Comparison of ENCODE assay signal across 9 mouse cellular contexts in genomic region chr5:37109280-37109849, GRCm38 (mm10). TPM values are rescaled to one million over a fixed set of nuclear protein-coding genes. Genes with fewer than 3 reads are reported as not detected.
DNase-seq lines count a peak whose midpoint lies in the region; ATAC-seq and TF ChIP-seq lines count a peak whose summit lies in the region.
"Had no signal": no experiment of that assay in that cellular context is flagged by ENCODE, and none has a peak within 500 bp of the region (broad histone marks: within the 10 kb centered on the region; RNA-seq: fewer than 3 reads in every experiment).

No protein-coding gene starts in this region.

- no peak overlapping the region for H3K4me3 ChIP-seq in midbrain, embryonic 11.5 days (ENCODE audit: low read depth, low read length)
- H3K4me3 ChIP-seq in midbrain, embryonic 16.5 days (ENCODE audit: low read depth, low read length): no peak overlapping the region
- no peak overlapping the region for H3K4me3 ChIP-seq in forebrain, embryonic 16.5 days (replicated peaks; ENCODE audit: low read length)
- no peak overlapping the region for H3K4me3 ChIP-seq in lung, adult 2 months (replicated peaks; ENCODE audit: extremely low read depth, low read depth, low read length)
- H3K4me3 ChIP-seq: embryonic facial prominence, embryonic 15.5 days had no signal

- H3K9ac ChIP-seq in midbrain, embryonic 11.5 days (ENCODE audit: low read length): no peak overlapping the region
- H3K9ac ChIP-seq in midbrain, embryonic 16.5 days (ENCODE audit: low read depth, low read length): no peak overlapping the region
- H3K9ac ChIP-seq in forebrain, embryonic 16.5 days (replicated peaks; ENCODE audit: low read depth, low read length): no peak overlapping the region
- H3K9ac ChIP-seq: embryonic facial prominence, embryonic 15.5 days had no signal

- H3K27me3 ChIP-seq in midbrain, embryonic 11.5 days (ENCODE audit: control insufficient read depth, insufficient read depth, low read length): no peaks in the 10 kb centered on the region
- H3K27me3 ChIP-seq in midbrain, embryonic 16.5 days (ENCODE audit: control insufficient read depth, insufficient read depth, low read depth, low read length): no peaks in the 10 kb centered on the region
- no peaks in the 10 kb centered on the region for H3K27me3 ChIP-seq in forebrain, embryonic 16.5 days (replicated peaks; ENCODE audit: control insufficient read depth, insufficient read depth, low read length)
- H3K27me3 ChIP-seq: embryonic facial prominence, embryonic 15.5 days had no signal

- peak; percentile 55 for TF ChIP-seq CTCF in lung, adult 2 months (IDR thresholded peaks at IDR 0.05; ENCODE audit: insufficient read depth, low read length)

- H3K4me2 ChIP-seq in midbrain, embryonic 11.5 days: no peak overlapping the region
- H3K4me2 ChIP-seq in midbrain, embryonic 16.5 days (ENCODE audit: low read length): no peak overlapping the region
- no peak overlapping the region for H3K4me2 ChIP-seq in forebrain, embryonic 16.5 days (ENCODE audit: low read length)
- H3K4me2 ChIP-seq: embryonic facial prominence, embryonic 15.5 days had no signal

- H3K9me3 ChIP-seq in midbrain, embryonic 11.5 days (ENCODE audit: control insufficient read depth, low read length): no peaks in the 10 kb centered on the region
- H3K9me3 ChIP-seq in midbrain, embryonic 16.5 days (replicated peaks; ENCODE audit: control insufficient read depth, low read length, poor library complexity, severe bottlenecking): no peaks in the 10 kb centered on the region
- no peaks in the 10 kb centered on the region for H3K9me3 ChIP-seq in forebrain, embryonic 16.5 days (ENCODE audit: control insufficient read depth, low read length)
- H3K9me3 ChIP-seq: embryonic facial prominence, embryonic 15.5 days had no signal

- H3K4me1 ChIP-seq in midbrain, embryonic 11.5 days (ENCODE audit: control insufficient read depth, insufficient read depth, low read length): no peaks in the 10 kb centered on the region
- peaks cover 25% of the 10 kb centered on the region for H3K4me1 ChIP-seq in midbrain, embryonic 16.5 days (ENCODE audit: control insufficient read depth, insufficient read depth, low read length)
- 0 out of 2 replicates have a peak, but pooled peaks cover 9% of the 10 kb centered on the region for H3K4me1 ChIP-seq in forebrain, embryonic 16.5 days (replicated peaks; ENCODE audit: control insufficient read depth, insufficient read depth, low read length)
- no peaks in the 10 kb centered on the region for H3K4me1 ChIP-seq in lung, adult 2 months (ENCODE audit: control insufficient read depth, insufficient read depth, low read length)
- H3K4me1 ChIP-seq: embryonic facial prominence, embryonic 15.5 days had no signal

- 33% methylated on average over 6 of the region's 6 CpGs for WGBS in midbrain, embryonic 11.5 days
- WGBS in midbrain, embryonic 16.5 days: 27% methylated on average over 6 of the region's 6 CpGs
- 31% methylated on average over 6 of the region's 6 CpGs for WGBS in forebrain, embryonic 16.5 days
- 24% methylated on average over 6 of the region's 6 CpGs for WGBS in lung, adult 2 months

- ATAC-seq in midbrain, embryonic 11.5 days (ENCODE audit: low FRiP score): peak; percentile 51; the same call in 1 of the 2 replicates
- ATAC-seq in midbrain, embryonic 16.5 days: no peak
- peak; percentile 52 for ATAC-seq in forebrain, embryonic 16.5 days

- no peaks in the 10 kb centered on the region for H3K36me3 ChIP-seq in midbrain, embryonic 11.5 days (ENCODE audit: control insufficient read depth, insufficient read depth, low read length)
- H3K36me3 ChIP-seq in midbrain, embryonic 16.5 days (ENCODE audit: control insufficient read depth, insufficient read depth, low read length): 0 out of 2 replicates have a peak, but pooled peaks cover 4% of the 10 kb centered on the region
- H3K36me3 ChIP-seq in forebrain, embryonic 16.5 days (ENCODE audit: control insufficient read depth, insufficient read depth): no peaks in the 10 kb centered on the region
- H3K36me3 ChIP-seq: embryonic facial prominence, embryonic 15.5 days had no signal

- DNase-seq in midbrain, embryonic 11.5 days (ENCODE audit: low spot score, missing footprints): peak; percentile 93
- DNase-seq in c-Kit-positive CD71-positive TER-119-positive erythroid progenitor cells, embryonic 14.5 days (ENCODE audit: low spot score): peak; percentile 21
- peak; percentile 41 to 79 for DNase-seq in kidney, postnatal 36 days
- DNase-seq in lung, adult 2 months: peak; percentile 29
- peak; percentile 50 for DNase-seq in retina, postnatal 7 days (ENCODE audit: low read depth, low spot score)
- peak; percentile 91 for DNase-seq in thymus, postnatal 4 days

- H3K27ac ChIP-seq in midbrain, embryonic 11.5 days (ENCODE audit: low read depth, low read length): no peak overlapping the region
- no peak overlapping the region for H3K27ac ChIP-seq in midbrain, embryonic 16.5 days (ENCODE audit: low read length)
- H3K27ac ChIP-seq in forebrain, embryonic 16.5 days (ENCODE audit: low read length): no peak overlapping the region
- H3K27ac ChIP-seq: embryonic facial prominence, embryonic 15.5 days had no signal

- no peak for TF ChIP-seq POLR2A in lung, adult 2 months (IDR thresholded peaks at IDR 0.05; ENCODE audit: borderline replicate concordance, extremely low read depth, low read depth, low read length)

RNA-seq across cellular contexts. Expression of gene Gm1043, which starts 24.2 kb away (rescaled TPM):
- polyA plus RNA-seq in midbrain, embryonic 11.5 days (2014; fragmentation: Nextera tagmentation; extraction: Ambion mirVana): 0.04 TPM in 2 replicates
- 2.3 and 3.0 TPM in 2 replicates for polyA plus RNA-seq in midbrain, embryonic 16.5 days (2015; fragmentation: Nextera tagmentation; extraction: Ambion mirVana)
- polyA plus RNA-seq in forebrain, embryonic 16.5 days (2015; fragmentation: Nextera tagmentation; extraction: Ambion mirVana): 2.6 and 4.3 TPM in 2 replicates
- polyA plus RNA-seq in lung, adult 2 months (2012; rRNA removed): 0.28 and 0.38 TPM in 2 replicates

Comparison
In these comparisons a context has a peak if more than half of its experiments do, and no peak if none do; other contexts are left out.
1. DNase-seq: peak in every context shown above with its lines; median percentile 93 in midbrain, embryonic 11.5 days; 91 in thymus, postnatal 4 days; 60 in kidney, postnatal 36 days; 50 in retina, postnatal 7 days; 29 in lung, adult 2 months; 21 in c-Kit-positive CD71-positive TER-119-positive erythroid progenitor cells, embryonic 14.5 days.